Mouse (Mus musculus) stomach, postnatal 0 days (tissue): Measurements from ENCODE around the gene Lrrc75a.

Source experiments
- CTCF ChIP-seq: IDR thresholded peaks from 2 replicates; pipeline ENCODE4 v1.5.1; 2016; ENCODE audit warnings: antibody characterized with exemption, low read depth, mild to moderate bottlenecking, moderate library complexity
- EP300 ChIP-seq: optimal IDR thresholded peaks from 2 replicates; pipeline ENCODE3; 2016; ENCODE audit warnings: antibody characterized with exemption

- TF ChIP-seq CTCF (no peak), EP300 (no peak)
Measured at GRCm38 (mm10) chr11:62652080-62652479, 3.8 kb upstream of the Lrrc75a start.
